ENCODE assay signal across 9 mouse cellular contexts in the genomic region with DNA sequence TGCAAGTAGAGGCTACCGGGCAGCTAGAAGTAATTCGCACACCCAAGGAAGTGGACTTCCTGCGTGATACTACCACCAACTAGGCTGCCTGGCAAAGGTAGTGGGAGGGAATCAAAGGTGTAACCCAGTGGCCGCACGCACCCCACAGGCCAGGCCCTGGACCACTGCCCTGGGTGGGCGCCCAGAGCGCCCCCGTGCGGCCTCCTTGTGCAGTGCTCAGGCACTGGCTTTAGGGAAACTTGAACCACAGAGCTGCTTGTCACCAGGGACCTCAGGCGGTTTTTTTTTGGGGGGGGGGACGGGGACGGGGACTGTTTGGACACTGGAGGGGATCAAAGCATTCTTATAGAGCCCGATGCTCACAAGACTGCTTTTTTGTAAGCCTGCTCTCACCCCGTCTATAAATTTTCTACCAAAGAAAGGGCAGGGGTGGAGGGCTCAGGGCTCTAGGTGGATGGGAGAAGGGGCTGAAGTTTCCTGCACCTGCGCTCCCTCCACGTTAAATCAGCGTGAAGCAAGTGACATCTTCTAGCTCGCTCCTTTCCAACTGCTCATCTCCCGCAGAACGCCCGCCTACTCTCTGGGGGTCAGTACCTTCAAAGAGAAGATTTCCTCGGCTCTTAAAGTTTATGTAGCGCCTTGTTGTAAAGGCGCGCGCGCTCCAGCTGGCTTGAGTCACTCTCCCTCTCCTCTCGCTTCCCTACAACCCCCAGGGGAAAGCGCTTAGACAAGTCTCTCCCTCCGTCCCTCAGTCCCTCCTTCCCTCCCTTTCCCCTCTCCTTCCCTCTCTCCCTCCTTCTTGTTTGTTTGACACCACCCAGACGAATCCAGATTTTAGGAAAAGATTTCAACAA. TPM values are rescaled to one million over a fixed set of nuclear protein-coding genes. Genes with fewer than 3 reads are reported as not detected.
DNase-seq lines count a peak whose midpoint lies in the region; ATAC-seq lines count a peak whose summit lies in the region.
"Had no signal": no experiment of that assay in that cellular context is flagged by ENCODE, and none has a peak within 500 bp of the region (broad histone marks: within the 10 kb centered on the region; RNA-seq: fewer than 3 reads in every experiment).

No protein-coding gene starts in this region.

- no peaks in the 10 kb centered on the region for H3K4me1 ChIP-seq in liver, embryonic 11.5 days (replicated peaks; ENCODE audit: control insufficient read depth, insufficient read depth, low read length)
- H3K4me1 ChIP-seq in heart, embryonic 16.5 days (ENCODE audit: control insufficient read depth, insufficient read depth, low read length): no peaks in the 10 kb centered on the region; the same call in none of the 2 replicates
- H3K4me1 ChIP-seq in stomach, embryonic 14.5 days (ENCODE audit: control insufficient read depth, insufficient read depth, low read length): no peaks in the 10 kb centered on the region

- peak; percentile 28 for DNase-seq in gastrocnemius, postnatal 10 days
- no peak for DNase-seq in gastrocnemius, adult 18-20 months (ENCODE audit: low spot score)
- DNase-seq in liver, embryonic 11.5 days (ENCODE audit: low spot score): no peak
- DNase-seq in liver: no peak
- DNase-seq in adrenal gland, postnatal 10 days: no peak
- DNase-seq in frontal cortex, postnatal 14 days (ENCODE audit: low spot score in 2 of 2): no peak

- no peak for ATAC-seq in liver, embryonic 11.5 days (replicated peaks; ENCODE audit: low FRiP score)
- ATAC-seq in heart, embryonic 16.5 days (replicated peaks; ENCODE audit: extremely low read depth, insufficient read depth, low FRiP score): 0 out of 2 replicates have a peak, but pooled peaks have one; percentile 52
- no peak for ATAC-seq in stomach, embryonic 14.5 days (ENCODE audit: insufficient number of reproducible peaks, insufficient read depth, low FRiP score, low read depth)

- peaks cover 64% of the 10 kb centered on the region for H3K27me3 ChIP-seq in liver, embryonic 11.5 days (replicated peaks; ENCODE audit: control insufficient read depth, insufficient read depth, low read length)
- H3K27me3 ChIP-seq in heart, embryonic 16.5 days (ENCODE audit: control insufficient read depth, insufficient read depth, low read length): peaks cover 65% of the 10 kb centered on the region
- peaks cover 48% of the 10 kb centered on the region for H3K27me3 ChIP-seq in stomach, embryonic 14.5 days (ENCODE audit: control insufficient read depth, insufficient read depth, low read length)

- H3K36me3 ChIP-seq in liver, embryonic 11.5 days (ENCODE audit: control insufficient read depth, insufficient read depth, low read length): no peaks in the 10 kb centered on the region
- H3K36me3 ChIP-seq in heart, embryonic 16.5 days (ENCODE audit: control insufficient read depth, insufficient read depth): no peaks in the 10 kb centered on the region
- H3K36me3 ChIP-seq in stomach, embryonic 14.5 days (ENCODE audit: control insufficient read depth, insufficient read depth, low read length): no peaks in the 10 kb centered on the region

- no peak overlapping the region for H3K4me3 ChIP-seq in liver, embryonic 11.5 days (ENCODE audit: low read depth, low read length)
- peak overlapping the region; percentile 4; the same call in 1 of the 2 replicates for H3K4me3 ChIP-seq in heart, embryonic 16.5 days (ENCODE audit: low read length)
- H3K4me3 ChIP-seq in stomach, embryonic 14.5 days (ENCODE audit: low read depth, low read length): no peak overlapping the region

- H3K27ac ChIP-seq in liver, embryonic 11.5 days (ENCODE audit: low read depth, low read length): no peak overlapping the region
- no peak overlapping the region for H3K27ac ChIP-seq in heart, embryonic 16.5 days (ENCODE audit: low read length)
- no peak overlapping the region for H3K27ac ChIP-seq in stomach, embryonic 14.5 days (ENCODE audit: low read length)

- H3K9me3 ChIP-seq in liver, embryonic 11.5 days (ENCODE audit: control insufficient read depth, low read length): no peaks in the 10 kb centered on the region
- no peaks in the 10 kb centered on the region for H3K9me3 ChIP-seq in heart, embryonic 16.5 days (replicated peaks; ENCODE audit: control insufficient read depth, low read length)
- H3K9me3 ChIP-seq in stomach, embryonic 14.5 days (ENCODE audit: control insufficient read depth, low read depth, low read length): no peaks in the 10 kb centered on the region

- H3K4me2 ChIP-seq in liver, embryonic 11.5 days: 0 out of 2 replicates have a peak overlapping the region, but pooled peaks have one; percentile 12
- H3K4me2 ChIP-seq in heart, embryonic 16.5 days (ENCODE audit: low read depth, low read length): peak overlapping the region; percentile 39
- H3K4me2 ChIP-seq in stomach, embryonic 14.5 days (replicated peaks; ENCODE audit: low read depth, low read length): peak overlapping the region; percentile 26; the same call in 1 of the 2 replicates

- no peak overlapping the region for H3K9ac ChIP-seq in liver, embryonic 11.5 days (ENCODE audit: low read depth, low read length)
- H3K9ac ChIP-seq in heart, embryonic 16.5 days (ENCODE audit: low read length): no peak overlapping the region
- no peak overlapping the region; the same call in 1 of the 2 replicates for H3K9ac ChIP-seq in stomach, embryonic 14.5 days (replicated peaks; ENCODE audit: low read depth, low read length)

- 6% methylated on average over 31 of the region's 31 CpGs for WGBS in liver, embryonic 11.5 days
- 4% methylated on average over 31 of the region's 31 CpGs for WGBS in heart, embryonic 16.5 days
- WGBS in stomach, embryonic 14.5 days: 4% methylated on average over 31 of the region's 31 CpGs

RNA-seq across cellular contexts. Expression of a gene that starts 6.5 kb away (rescaled TPM):
- 1 to 10 TPM; 5.3 to 6.4 TPM for total RNA-seq in gastrocnemius, postnatal 10 days (2021)
- 1 to 10 TPM; 4.9 to 5.8 TPM for total RNA-seq in gastrocnemius, adult 18-20 months (2021)
- 0.73 and 1.2 TPM in 2 replicates for polyA plus RNA-seq in liver, embryonic 11.5 days (2014; fragmentation: Nextera tagmentation; extraction: Ambion mirVana)
- 2.5 and 4.8 TPM in 2 replicates for polyA plus RNA-seq in heart, embryonic 16.5 days (2015; fragmentation: Nextera tagmentation; extraction: Ambion mirVana)
- 1.9 and 2.1 TPM in 2 replicates for polyA plus RNA-seq in stomach, embryonic 14.5 days (2014; fragmentation: Nextera tagmentation; extraction: Ambion mirVana)
- 1 to 10 TPM; 5.6 to 8.0 TPM for total RNA-seq in adrenal gland, postnatal 10 days (2021)

RNA-seq across cellular contexts. Expression of a gene that starts 55.6 kb away (rescaled TPM):
- not detected for total RNA-seq in gastrocnemius, postnatal 10 days (2021)
- not detected for total RNA-seq in gastrocnemius, adult 18-20 months (2021)
- 0.08 TPM in 1 of 2 replicates, not detected in the other for polyA plus RNA-seq in liver, embryonic 11.5 days (2014; fragmentation: Nextera tagmentation; extraction: Ambion mirVana)
- 0.14 and 0.28 TPM in 2 replicates for polyA plus RNA-seq in heart, embryonic 16.5 days (2015; fragmentation: Nextera tagmentation; extraction: Ambion mirVana)
- polyA plus RNA-seq in stomach, embryonic 14.5 days (2014; fragmentation: Nextera tagmentation; extraction: Ambion mirVana): 1.0 and 1.9 TPM in 2 replicates
- total RNA-seq in adrenal gland, postnatal 10 days (2021): not detected
- total RNA-seq: adrenal gland, postnatal 4 days had no signal
